Mouse (Mus musculus) right cerebral cortex, postnatal 14 days (tissue): Measurements from ENCODE around the gene R3hdm4.

Experiments used
- DNase-seq: peaks from one replicate; pipeline ENCODE4 v3.0.0; 2022

The R3hdm4 gene

DNA sequence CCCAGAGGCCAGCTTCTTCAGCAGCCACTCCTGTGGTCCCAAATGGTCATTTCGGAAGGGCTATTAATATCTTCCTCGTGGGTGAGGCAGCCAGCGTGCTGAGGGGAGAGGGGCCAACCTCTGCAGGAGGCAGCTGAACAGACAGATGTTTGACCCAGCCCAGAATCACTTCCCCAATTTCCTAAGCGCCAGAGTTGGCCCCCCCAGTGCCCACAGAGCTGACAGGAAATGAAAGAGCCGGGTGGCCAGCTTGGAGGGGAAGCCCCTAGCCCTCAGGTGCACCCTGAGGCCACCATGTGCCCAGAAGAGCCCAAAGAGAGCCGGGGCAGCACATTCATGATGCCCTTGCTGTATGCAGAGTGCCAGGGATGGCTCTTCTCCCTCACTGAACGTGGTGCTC lies 19.7 kb upstream of the R3hdm4 start:
- DNase-seq, result no peak

DNA sequence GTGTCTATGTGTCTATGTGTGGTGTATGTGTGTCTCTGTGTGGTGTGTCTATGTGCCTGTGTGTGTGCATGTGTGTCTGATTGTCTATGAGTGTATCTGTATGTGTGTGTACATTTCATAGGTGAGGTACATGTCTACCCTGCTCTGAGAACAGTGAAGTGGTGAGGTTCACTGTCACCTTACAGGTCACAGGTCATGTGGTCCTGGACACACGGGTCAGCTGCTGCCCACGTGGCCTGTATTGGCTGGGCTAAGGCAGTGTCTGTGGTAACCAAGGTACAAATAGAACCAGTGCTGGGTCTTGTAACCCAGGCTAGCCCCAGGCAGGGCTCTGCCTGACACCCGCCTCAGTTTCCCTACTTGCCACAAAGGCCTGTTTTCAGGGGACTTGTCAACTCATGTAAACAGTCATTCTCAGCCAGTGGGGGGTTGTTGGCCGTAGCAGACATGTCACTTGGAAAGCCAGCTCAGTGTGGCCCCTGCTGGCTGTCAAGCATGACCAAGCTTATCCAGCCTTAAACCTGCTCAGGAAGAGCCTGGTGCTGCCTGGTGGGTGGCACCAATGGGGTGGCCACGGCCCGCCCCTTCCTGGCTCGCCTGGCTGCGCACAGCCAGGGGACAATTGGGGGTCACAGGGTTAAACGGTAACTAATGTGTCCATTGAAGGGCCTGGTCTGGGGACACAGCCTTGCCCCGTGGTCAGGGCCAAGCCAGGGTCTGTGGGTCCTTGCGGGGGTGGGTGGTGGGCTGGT lies 16.9 kb upstream of the R3hdm4 start:
- no peak for DNase-seq

DNA sequence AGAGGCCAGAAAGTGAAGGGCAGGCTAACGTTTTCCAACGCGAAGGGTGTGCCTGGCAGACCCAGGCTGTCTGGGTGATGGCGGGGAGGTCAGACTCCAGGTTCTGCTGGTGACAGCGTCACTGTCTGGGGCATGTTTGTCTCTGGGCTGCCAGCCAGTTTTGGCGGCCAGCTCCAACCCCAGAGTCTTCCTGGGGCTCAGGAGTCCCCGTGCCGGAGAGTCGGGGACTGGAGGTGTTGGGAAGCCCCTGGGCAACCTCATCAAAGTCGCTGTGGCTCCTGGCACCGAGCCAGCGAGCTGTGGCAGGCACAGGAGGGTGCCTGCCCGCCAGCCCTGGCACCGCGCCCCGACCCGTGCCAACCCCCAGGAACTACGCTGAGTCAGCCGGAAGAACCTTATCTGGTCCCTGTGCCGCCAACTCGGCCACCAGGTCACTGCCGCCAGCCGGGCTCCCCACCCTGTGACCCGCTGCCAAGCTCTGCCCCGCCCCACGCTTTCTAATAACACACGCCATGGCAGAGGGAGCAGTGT lies 16.0 kb upstream of the R3hdm4 start:
- DNase-seq, result peak; percentile 59

DNA sequence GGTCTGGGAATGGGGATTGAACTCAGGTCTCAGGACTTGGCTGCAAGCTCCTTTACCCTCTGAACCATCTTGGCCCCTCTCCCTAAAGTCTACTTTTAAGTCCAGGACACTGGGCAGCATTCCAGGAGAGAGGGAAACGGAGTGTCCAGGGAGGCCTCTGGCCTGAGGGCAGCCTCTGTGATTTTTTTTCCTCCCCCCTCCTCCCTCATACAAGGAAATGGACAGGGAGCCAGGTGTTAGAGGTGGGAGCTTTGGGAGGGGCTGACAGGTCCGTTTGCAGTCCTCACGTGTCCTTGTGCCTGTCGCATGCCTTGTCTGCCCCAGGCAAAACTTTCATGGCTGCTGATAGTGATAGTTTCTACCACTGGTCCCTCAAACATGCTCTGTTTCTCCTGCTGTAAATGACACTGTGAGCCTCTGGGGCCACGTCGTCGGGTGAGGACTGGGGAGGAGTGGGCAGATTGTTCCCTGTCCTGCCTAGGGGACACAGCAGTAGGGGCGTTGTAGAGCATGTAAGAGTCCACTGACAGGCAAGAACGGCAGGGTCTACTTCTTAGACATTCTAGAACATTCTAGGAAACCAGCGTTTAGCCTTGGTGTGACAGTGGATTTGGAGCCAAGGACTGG lies 15.4 kb upstream of the R3hdm4 start:
- DNase-seq, result no peak

DNA sequence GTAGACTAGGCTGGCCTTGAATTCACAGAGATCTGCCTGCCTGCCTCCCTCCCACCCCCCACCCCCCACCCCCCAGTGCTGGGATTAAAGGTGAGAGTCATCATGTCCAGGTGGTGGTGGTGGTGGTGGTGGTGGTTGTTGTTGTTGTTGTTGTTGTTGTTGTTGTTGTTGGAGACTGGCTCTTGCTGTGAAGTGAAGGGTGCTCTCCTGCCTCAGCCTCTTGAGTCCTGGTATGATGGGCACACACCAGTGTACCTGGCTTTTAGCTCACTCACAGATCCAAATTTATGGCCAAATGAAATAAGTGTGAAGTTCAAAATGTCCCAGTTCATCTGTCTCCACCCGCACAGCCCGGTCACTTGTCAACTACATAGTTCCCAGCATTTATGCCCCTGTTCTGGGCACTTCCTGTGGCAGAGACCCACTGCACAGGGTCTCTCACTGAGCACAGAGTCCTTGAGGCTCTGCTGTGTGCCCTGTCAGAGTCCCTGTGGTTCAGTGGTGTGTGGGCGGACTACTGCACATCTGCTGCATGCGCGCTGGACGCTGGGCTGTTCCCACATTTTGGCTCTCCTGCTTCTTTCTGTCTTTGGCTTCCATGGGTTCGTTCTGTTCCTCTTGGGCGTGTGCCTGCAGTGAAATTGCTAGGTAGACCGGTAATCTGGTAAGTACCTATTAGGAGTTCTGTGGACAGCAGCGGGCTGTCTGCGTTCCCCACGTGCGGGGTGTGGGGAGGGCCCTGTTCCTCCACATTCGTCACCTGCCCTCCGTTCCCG lies 14.0 kb upstream of the R3hdm4 start:
- DNase-seq, result no peak

DNA sequence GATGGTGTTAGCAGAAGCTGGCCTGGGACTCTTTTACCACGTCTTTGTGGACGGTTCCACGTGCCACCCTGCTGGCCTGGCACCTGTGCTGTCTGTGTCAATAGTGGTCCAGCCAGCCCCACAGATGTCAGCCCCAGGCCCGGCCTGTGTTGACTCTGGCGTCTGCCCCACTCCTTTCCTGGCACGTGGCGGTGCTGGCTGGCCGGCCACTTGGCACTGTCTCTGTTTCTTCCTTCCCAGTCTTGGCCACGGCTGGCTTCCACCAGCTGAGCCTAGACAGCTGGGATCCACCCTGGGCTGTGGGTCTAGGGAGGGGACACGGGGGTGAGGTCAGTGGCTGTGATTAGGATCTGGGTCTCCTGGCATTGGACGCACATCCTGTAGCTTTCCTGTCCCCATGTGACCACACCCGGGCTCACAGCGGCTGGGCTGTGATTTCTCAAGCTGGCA lies 13.3 kb upstream of the R3hdm4 start:
- DNase-seq, result peak; percentile 70

DNA sequence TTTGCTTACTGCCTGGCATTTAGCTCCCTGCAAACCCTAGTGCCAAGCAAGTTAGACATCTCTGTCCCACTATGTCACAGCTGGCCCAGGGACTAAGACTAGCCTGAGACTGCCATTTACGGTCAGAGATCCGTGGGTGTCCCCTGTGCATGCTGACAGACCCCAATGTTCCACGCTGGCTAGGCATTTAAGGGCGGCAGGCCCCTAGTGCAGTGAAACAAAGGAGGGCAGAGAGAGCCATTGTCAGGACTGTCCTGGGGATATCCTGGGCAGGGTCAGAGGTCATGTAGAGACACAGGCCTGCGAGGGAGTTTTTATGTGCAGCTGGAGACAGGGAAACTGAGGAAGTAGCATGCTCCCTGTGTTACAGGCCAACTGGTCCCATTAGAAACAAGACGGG lies 12.9 kb upstream of the R3hdm4 start:
- no peak for DNase-seq

DNA sequence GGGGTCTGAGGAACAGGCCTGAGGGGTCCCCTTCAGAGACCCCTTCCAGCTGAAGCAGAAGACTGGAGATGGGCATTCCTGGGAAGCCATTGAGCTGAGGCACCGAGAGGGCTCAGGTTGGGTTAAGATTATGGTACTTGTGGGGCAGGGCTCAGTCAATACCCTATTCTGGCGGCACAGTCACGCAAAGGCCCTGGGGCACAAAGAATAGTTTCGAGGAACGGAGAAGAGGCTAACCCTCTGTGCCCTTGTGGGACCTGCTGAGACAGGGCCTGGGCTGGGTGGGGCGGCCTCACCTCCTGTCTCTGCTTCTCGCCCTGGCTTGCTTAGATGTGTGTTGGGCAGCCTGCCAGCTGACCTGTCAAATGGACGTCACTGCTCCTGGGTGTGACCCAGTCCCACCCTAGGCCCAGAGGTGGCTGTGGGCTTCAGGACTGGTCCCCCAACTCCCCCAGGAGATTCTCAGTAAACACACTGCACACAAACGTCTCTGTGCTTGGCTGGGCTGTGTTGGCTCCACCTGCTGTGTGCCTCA lies 12.2 kb upstream of the R3hdm4 start:
- DNase-seq, result no peak

DNA sequence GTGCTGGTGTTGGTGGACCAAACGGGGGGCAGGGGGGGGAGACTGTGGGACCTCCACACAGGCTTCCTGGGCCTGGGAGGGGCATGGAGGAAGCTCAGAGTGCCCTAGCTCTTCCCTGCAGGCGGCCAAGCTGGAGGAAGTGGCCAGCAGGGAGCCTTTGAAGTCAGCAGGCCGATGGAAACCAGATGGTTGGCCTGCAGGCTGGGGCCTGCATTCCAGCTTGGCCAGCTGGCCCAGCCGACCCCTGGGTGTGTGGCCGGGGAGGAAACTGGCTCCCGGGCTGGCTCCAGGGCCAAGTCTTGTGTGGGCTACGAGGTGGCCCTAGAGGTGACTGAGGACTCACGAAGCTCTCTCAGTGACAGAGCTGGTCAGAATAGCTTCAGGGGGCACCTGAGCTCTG lies 11.7 kb upstream of the R3hdm4 start:
- peak; percentile 54 for DNase-seq

DNA sequence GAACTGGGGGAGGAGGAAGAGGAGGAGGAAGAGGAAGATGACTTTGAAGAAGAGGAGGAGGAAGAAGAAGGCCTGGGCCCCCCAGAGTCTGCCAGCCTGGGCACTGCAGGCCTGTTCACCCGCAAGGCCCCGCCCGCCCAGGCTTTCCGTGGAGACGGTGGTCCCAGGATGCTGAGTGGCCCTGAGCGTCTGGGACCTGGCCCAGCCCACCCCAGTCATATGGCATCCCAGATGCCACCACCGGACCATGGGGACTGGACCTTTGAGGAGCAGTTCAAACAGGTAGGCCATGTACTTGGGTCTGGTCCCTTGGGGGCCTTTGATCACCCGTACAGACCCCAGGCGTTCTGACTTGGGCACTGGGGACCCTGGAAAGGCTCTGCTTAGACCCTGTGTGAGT lies 10.8 kb upstream of the R3hdm4 start:
- no peak for DNase-seq

DNA sequence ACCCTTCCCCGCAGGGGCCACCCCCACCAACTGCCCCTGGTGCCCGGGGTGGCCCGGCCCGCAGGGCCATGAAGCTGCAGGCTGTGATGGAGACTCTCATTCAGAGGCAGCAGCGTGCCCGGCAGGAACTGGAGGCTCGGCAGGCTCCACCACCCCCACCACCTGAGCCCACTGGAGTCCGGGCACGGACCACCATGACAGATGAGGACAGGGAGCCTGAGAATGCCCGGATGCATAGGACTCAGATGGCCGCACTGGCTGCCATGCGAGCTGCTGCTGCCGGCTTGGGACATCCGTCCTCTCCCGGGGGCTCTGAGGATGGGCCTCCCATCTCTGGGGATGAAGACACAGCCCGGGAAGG lies 9.8 kb upstream of the R3hdm4 start:
- no peak for DNase-seq

DNA sequence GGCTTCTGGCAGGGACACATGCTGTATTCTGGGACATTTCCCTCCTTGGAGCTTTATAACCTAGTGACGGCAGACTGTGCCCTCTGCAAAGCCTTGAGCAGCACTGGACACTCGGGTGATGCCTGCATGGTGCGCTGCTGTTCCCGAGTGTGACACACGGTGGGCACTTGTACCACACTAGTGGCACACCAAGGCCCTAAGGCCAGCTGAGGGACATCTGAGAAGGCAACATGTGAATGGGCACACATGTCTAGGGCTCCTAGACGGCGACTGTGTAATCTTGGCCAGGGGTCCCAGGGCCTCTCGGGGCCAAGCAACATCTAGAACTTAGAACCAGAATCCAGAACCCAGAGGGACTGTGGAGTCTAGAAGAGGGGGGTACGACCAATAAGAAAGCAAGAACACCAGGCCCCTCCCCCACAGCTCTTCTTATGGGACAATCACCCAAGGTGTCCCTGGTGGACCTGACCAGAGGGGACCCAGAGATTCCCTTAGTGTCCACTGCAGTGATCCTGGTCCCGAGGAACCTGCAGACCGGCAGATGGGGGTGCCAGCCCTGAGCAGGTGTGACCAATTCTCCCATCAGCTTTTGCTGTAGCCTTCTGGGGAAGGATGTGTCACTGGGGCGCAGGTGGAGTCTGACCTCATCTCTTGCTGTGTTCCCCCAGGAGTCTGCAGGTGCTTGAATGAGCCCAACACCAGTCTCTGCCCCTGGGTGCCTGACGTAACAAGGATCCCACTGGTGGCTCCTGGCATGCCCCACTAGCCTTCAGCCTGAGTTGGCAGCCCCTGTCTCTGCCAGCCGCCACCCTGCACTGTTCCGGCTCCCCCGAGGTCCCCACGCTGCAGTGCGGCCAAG lies 9.2 kb upstream of the R3hdm4 start:
- no peak for DNase-seq

DNA sequence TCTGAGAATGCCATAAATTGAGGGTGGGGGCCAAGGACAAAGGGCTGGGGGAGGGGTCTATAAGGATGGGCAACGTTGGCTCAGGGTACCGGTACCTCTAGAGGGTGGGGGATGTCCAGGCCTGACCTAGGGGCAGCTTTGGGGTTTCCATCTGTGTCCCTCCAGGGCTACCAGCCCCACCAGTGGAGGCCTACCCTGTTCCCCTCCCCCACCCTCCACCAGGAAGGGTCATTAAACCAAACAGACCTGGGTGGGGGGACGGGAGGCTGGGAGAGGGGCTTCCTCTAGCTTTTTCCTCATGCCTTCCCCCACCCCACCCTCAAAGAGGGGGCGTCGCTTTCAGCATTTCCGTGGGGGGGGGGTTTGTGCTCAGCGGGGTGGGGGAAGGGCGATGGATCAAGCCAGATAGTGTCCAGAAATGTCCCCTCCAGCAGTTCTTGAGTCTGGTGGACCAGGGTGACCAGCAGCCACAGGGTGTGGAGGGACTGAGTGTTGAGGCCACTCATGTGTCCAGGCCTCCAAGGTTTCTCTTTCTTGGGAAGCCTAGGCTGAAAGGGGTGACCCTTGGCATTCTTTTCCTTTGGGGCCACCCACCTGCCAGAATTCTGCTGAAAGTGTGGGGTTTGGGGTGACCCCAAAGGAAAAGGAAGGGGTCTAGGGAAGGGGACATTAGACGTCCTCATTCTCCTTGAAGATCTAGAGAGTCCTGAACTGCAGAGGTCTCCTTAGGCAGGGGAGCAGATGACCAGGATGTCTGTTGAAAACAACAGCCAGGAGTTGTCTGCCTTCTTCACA lies 8.1 kb upstream of the R3hdm4 start:
- no peak for DNase-seq

DNA sequence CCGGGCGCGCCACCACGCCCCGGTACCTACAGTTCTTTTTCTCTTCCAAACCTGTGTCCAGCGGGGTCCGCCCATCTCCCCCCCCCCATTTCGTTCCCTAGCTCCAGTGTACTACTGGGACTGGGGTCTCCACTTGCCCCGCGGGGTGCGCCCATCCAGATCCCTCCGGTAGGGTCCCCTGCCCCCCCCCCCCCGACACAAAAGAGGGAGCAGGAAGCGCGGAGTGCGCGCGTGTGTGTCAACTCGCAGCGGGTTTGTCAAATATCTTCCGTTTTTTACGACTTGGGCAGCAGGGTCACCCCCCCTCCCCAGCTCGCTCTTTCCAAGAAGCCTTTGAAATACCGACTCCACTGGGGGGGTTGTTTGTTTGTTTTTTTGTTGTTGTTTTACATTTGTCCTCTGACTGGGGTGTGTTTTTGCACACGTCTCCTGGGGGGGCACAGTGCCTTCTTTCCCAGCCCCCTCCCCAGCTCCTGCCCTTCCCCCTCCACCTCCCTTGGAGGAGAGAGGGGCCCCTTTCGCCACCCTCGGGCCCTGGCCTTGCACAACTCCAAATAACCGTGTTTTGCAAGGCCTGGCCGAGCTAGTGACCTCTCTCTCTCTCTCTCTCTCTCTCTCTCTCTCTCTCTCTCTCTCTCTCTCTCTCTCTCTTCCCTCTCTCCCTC lies 7.2 kb upstream of the R3hdm4 start:
- no peak for DNase-seq

DNA sequence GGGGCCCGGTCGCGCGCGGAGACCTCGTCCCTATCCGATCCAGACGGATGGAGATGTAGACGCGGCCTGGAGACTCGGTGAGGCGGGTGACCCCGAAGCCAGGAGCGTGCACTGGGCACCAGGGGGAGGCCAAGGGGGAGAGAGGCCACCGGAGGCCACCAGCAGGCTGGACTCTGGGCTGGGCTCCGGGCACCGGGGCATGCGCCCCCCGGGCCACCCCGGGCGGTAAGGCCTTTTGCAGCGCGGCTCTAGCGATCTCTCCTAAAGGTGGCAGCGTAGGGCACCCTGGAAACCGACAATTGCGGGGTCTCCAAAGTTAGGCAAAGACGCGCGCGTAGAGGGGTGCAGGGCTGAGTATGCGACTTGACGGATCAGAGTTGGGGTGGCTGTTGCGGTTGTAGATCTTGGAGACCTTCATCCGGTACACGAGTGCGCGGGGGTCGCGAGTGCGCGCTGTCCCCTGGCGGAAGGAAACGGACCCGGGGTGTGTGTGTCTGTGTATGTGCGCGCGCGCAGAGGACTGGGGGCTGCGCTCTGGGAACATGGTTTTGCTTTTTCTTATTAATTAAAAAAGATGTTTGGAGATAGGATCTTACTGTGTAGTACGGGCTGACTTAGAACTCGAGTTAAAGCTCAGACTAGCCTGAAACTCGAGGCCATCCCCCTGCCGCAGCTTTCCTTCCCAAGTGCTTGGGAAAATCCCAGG lies 6.5 kb upstream of the R3hdm4 start:
- DNase-seq, result peak; percentile 49

DNA sequence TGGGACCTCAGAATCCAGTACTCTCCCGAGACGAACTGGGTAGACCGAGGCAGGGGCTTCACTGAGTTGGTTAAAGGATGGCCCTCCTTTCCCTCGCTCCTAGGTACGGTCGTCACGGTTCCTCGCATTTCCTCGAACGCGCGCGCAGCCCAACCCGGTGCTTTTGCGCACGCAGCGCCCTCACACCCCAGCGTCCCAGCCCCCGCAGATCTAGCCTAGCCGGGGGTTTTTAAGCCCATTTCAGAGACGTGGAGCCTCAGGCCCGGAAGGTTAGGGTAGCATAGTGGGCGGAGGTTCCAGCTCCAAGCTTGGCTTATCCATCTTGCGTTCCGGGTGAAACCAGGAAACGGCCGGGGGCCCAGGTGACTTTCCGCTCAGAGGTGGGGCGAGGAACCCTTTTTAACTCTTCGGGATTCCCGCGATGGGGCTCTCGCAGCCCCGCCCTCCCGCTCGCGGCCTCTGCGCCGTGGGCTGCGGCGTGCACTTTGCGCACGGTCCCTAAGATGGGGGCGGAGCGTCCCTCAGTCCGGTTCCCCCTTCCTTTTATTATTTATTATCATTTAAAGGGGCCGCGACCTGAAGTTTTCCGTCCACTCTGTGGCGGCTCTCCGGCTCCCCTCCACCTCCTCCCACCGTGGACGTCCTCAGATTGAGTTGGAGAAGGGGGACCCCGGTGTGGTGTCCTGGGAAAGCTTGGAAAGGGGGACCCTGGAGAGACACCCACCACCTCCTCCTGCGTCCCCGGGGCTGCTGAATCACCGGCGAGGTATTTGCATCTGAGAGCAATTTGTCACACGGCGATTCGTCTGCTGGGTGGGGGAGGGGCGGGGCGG lies 5.7 kb upstream of the R3hdm4 start, which contains the start of gene Arid3a:
TSS of gene Arid3a (plus strand) at position 553 of the 833 bp plus-strand sequence.
- peak; percentile 80 for DNase-seq

DNA sequence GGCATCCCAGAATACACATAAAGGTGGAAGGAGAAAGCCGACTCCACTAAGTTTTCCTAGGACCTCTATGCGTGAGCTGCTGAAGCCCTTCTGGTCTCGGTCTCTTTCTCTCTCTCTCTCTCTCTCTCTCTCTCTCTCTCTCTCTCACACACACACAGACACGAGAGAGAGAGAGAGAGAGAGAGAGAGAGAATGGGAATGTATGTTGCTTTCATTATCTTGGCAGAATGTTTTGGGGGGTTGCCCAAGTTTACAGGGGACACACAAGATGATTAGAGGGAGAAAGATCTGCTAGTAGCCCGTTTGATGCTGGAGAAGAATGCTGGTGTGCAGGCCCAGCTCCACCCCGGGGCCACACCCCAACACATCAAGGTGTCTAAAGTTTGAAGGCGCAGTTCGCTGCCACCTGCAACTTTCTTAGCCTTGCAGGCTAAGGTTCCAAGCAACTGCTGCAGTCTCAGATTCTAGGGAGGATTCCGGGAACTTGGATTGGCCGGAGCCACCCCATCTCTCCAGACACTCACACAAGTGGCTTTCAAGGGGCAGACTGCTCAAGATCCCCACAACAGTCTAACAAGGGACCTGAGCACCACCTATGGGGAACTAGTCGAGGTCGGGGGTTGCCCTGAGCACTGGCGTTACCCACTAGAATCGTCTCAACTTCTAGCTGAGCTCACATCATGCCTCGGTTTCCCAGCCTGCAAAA lies 4.9 kb upstream of the R3hdm4 start:
- no peak for DNase-seq

DNA sequence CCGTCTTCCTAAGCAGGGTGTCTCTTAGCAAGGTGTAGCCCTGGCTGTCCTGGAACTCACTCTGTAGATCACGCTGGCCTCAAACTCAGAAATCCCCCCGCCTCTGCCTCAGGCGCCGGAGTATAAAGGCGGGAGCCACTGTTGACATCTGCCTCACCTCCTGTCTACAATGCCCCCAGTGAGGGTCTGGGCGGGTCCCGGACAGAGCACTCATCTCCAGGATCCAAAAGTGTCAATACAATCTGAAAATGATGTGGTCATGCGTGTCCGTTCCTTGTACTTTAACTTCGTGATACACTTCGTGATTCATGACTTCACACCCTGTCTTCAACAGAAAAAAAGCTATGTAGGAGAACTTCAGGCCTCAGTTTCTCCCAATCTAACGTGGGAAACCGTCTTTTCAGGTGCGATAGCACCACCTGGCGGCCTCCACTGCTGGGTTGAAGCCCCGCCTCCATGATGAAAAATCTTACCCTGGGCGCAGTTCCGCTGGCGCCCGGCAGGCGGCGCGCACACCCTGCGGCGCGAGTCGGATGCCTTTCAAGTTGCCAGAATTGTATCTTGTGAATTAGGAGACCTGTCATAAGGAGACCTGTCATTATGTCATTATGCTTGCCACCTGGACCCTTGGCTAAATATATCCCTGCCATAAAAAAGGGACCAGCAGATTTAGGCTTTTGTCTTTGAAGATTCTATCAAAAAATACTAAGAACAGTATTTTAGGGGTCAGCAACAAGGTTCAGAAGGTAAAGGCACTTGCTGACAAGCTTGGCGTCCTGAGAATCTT lies 4.2 kb upstream of the R3hdm4 start:
- DNase-seq, result peak; percentile 96
